Mouse (Mus musculus) erythroblast, embryonic 14.5 days (primary cell): ENCODE data around the gene Supt3.

Experiments used
- GATA1 ChIP-seq: IDR thresholded peaks from 2 replicates; pipeline ENCODE4 v1.6.1; 2012; ENCODE audit warnings: low read length, inconsistent platforms, mixed read lengths
- TAL1 ChIP-seq: IDR thresholded peaks from 3 replicates; pipeline ENCODE4 v1.6.1; 2012; ENCODE audit warnings: low read length, inconsistent platforms, mixed read lengths

GRCm38 (mm10) chr17:44987964-44988363, 211.0 kb downstream of the Supt3 start:
- TF ChIP-seq GATA1 = no peak
- no peak for TF ChIP-seq TAL1
